Mouse (Mus musculus) kidney, embryonic 14.5 days (tissue): ENCODE data around the gene Tmem198. TPM values are rescaled to one million over a fixed set of nuclear protein-coding genes. Genes with fewer than 3 reads are reported as not detected.

Experiments
- ATAC-seq: fragments of 200-750 bp; cut with Nextera tagmentation; 2 replicates; pipeline ENCODE4 v1.8.0; 2017; ENCODE audit warnings: moderate number of reproducible peaks, mild to moderate bottlenecking, moderate TSS enrichment, moderate library complexity; ENCODE audit not compliant: low FRiP score, low TSS enrichment
- H3K27ac ChIP-seq: fragments of 300-500 bp; sonication (generic); 2 replicates; pipeline ENCODE4 v1.5.1; 2014; ENCODE audit warnings: low read depth, mild to moderate bottlenecking, low read length, moderate library complexity, mixed read lengths
- H3K27me3 ChIP-seq: fragments of 300-500 bp; sonication (generic); 2 replicates; pipeline ENCODE4 v1.6.1; 2014; ENCODE audit warnings: mild to moderate bottlenecking, low read length; ENCODE audit not compliant: control insufficient read depth, insufficient read depth
- H3K36me3 ChIP-seq: fragments of 300-500 bp; sonication (generic); 2 replicates; pipeline ENCODE4 v1.6.1; 2014; ENCODE audit warnings: low read length, mixed read lengths; ENCODE audit not compliant: control insufficient read depth, insufficient read depth
- H3K4me1 ChIP-seq: fragments of 300-500 bp; sonication (generic); 2 replicates; pipeline ENCODE4 v1.6.1; 2014; ENCODE audit warnings: low read length, mixed read lengths; ENCODE audit not compliant: control insufficient read depth, insufficient read depth
- H3K4me2 ChIP-seq: fragments of 300-500 bp; sonication (generic); replicated peaks from 2 replicates; pipeline ENCODE4 v1.6.1; 2014; ENCODE audit warnings: low read depth, mild to moderate bottlenecking, low read length
- H3K4me3 ChIP-seq: fragments of 300-500 bp; sonication (generic); 2 replicates; pipeline ENCODE4 v1.5.1; 2014; ENCODE audit warnings: mild to moderate bottlenecking, low read length
- H3K9ac ChIP-seq: fragments of 300-500 bp; sonication (generic); 2 replicates; pipeline ENCODE4 v1.6.1; 2014; ENCODE audit warnings: low read depth, mild to moderate bottlenecking, low read length, moderate library complexity
- H3K9me3 ChIP-seq: fragments of 300-500 bp; sonication (generic); 2 replicates; pipeline ENCODE4 v1.6.1; 2016; ENCODE audit warnings: low read length; ENCODE audit not compliant: control insufficient read depth
- WGBS: fragments of 180-500 bp; shearing (Covaris S2); extraction: QIAGEN DNeasy Blood & Tissue Kit; methylation state at CpG from one replicate; pipeline ENCODE4 v1.1.7; 2014; 5-methylcytosine and 5-hydroxymethylcytosine counted together
- polyA plus RNA-seq: library from polyadenylated mRNA; unstranded; fragments of >200 nt; fragmentation: Nextera tagmentation; extraction: Ambion mirVana; gene quantifications from 2 replicates; pipeline ENCODE4 v1.2.1, GENCODE M21; 2014

The Tmem198 gene
- polyA plus RNA-seq, 1 experiment from 2014 or later: 0.62 TPM

DNA sequence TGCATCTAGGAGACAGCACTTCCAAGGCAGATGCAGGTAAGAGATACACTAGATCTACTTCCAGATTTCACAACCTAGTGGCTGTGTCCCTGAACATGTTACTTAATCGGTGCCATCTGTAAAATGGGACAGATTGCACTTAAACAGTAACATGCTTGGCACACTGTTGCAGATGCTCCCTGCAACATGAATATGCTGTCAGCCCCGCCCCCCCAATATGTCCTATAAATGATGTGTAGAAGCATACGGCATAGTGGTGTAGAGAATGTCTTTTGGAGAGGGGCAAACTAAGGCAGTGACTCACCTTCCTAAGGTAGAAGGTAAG lies 1.4 kb upstream of the Tmem198 start:
- ATAC-seq: no peak

DNA sequence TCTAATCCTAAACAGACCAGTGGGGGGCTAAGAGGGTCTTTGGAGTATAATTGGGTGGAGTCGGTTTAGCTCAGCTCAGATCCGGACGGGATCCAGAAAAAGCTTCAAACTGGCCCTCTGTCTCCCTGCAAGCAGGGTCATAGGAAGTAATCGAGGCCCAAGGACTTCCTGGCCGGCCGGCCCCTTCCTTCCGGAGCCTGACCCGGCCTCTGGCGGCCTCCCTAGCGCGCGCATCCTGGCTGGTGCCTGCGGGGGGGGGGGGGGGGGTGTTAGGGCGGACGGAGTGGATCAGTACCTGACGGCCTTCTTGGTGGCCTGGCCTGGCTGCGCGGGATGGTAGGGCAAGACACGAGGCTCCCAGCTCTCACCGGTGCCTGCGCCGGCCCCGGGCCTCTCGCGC lies 835 bp upstream of the Tmem198 start:
- no peak for ATAC-seq
- H3K4me1 ChIP-seq: peaks cover 14% of the 10 kb centered on the region
- H3K4me3 ChIP-seq: peak overlapping the region; percentile 80
- H3K27ac ChIP-seq: peak overlapping the region; percentile 71
- H3K9ac ChIP-seq: peak overlapping the region; percentile 74
- H3K27me3 ChIP-seq: peaks cover 26% of the 10 kb centered on the region
- H3K9me3 ChIP-seq: no peaks in the 10 kb centered on the region
- WGBS: 1% methylated on average over 13 of the region's 25 CpGs
- H3K36me3 ChIP-seq: peaks cover 34% of the 10 kb centered on the region
- peak overlapping the region; percentile 84 for H3K4me2 ChIP-seq

More for the DNA sequence above, 1.4 kb upstream of the Tmem198 start:
- H3K9ac ChIP-seq: peak overlapping the region; percentile 74; the same call in 1 of the 2 replicates
- peaks cover 39% of the 10 kb centered on the region for H3K36me3 ChIP-seq
- peak overlapping the region; percentile 80 for H3K4me3 ChIP-seq
- H3K9me3 ChIP-seq: no peaks in the 10 kb centered on the region
- peaks cover 22% of the 10 kb centered on the region for H3K27me3 ChIP-seq
- peaks cover 14% of the 10 kb centered on the region for H3K4me1 ChIP-seq
- no peak overlapping the region for H3K27ac ChIP-seq
- peak overlapping the region; percentile 84 for H3K4me2 ChIP-seq
- WGBS: 53% methylated on average over 3 of the region's 3 CpGs

DNA sequence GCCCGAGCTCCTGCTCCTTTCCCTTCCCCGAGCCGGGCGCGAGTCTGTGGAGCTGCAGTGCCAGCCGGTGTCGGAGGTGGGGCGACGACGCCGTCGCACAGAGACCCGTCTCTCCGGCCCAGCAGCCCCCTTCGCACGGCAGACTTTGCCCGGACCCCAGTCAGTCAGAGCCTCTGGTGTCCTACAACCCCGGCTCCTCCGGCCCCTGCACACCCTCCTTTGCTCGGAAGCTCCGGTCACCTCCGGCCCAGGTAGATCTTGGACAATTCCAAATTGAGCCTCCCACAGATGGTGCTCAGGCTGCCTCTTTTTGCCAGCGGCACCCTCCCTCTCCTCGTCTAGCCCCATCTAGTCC lies 280 bp downstream of the Tmem198 start:
- peaks cover 14% of the 10 kb centered on the region for H3K4me1 ChIP-seq
- peak overlapping the region; percentile 84 for H3K4me2 ChIP-seq
- H3K27ac ChIP-seq: no peak overlapping the region
- peaks cover 23% of the 10 kb centered on the region for H3K36me3 ChIP-seq
- H3K9me3 ChIP-seq: no peaks in the 10 kb centered on the region
- no peak overlapping the region; the same call in 1 of the 2 replicates for H3K9ac ChIP-seq
- H3K4me3 ChIP-seq: peak overlapping the region; percentile 80
- no peak; the same call in 1 of the 2 replicates for ATAC-seq
- peaks cover 36% of the 10 kb centered on the region for H3K27me3 ChIP-seq
- WGBS: 2% methylated on average over 24 of the region's 24 CpGs

DNA sequence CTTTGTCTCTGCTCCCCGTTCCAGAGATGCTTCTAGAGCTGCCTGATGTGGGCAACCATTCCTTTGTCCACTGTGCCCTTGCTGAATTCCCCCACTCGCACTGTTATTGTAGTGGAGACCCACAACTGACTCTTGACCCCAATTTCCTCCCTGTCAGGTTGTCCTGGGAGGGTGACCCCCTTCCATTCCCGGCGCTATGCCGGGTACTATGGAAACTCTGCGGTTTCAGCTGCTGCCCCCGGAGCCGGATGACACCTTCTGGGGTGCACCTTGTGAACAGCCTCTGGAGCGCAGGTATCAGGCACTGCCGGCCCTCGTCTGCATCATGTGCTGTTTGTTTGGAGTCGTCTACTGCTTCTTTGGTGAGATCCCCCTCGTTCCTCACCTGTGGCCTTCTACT lies 704 bp downstream of the Tmem198 start:
- peak overlapping the region; percentile 84 for H3K4me2 ChIP-seq
- H3K27me3 ChIP-seq: peaks cover 40% of the 10 kb centered on the region
- peak overlapping the region; percentile 80 for H3K4me3 ChIP-seq
- peaks cover 14% of the 10 kb centered on the region for H3K4me1 ChIP-seq
- H3K9me3 ChIP-seq: no peaks in the 10 kb centered on the region
- no peak for ATAC-seq
- no peak overlapping the region; the same call in 1 of the 2 replicates for H3K9ac ChIP-seq
- WGBS: 14% methylated on average over 13 of the region's 13 CpGs
- H3K36me3 ChIP-seq: peaks cover 18% of the 10 kb centered on the region
- no peak overlapping the region for H3K27ac ChIP-seq

DNA sequence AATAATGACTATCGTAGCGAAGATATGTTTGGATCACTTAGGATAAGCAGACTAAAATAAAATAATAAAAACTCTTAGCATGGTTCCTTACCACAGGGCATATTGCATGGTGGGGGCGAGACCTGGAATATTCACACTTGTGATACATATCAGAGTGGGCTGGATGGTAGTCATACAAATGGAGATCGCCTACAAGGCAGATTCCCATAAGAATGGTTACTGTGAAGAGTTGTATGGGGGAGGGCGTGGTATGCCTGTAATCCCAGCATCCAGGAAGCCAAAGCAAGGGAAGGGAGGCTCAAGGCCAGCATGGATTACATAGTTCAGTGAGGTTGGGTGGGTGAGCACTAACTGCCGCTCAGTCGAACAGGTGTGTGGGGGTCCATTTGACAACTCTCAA lies 1.4 kb downstream of the Tmem198 start:
- H3K27me3 ChIP-seq: peaks cover 45% of the 10 kb centered on the region
- no peak for ATAC-seq
- H3K27ac ChIP-seq: no peak overlapping the region
- 85% methylated on average over 7 of the region's 7 CpGs for WGBS
- H3K36me3 ChIP-seq: peaks cover 11% of the 10 kb centered on the region
- H3K4me1 ChIP-seq: peaks cover 14% of the 10 kb centered on the region
- H3K9ac ChIP-seq: no peak overlapping the region
- H3K4me2 ChIP-seq: no peak overlapping the region
- no peak overlapping the region for H3K4me3 ChIP-seq
- H3K9me3 ChIP-seq: no peaks in the 10 kb centered on the region

DNA sequence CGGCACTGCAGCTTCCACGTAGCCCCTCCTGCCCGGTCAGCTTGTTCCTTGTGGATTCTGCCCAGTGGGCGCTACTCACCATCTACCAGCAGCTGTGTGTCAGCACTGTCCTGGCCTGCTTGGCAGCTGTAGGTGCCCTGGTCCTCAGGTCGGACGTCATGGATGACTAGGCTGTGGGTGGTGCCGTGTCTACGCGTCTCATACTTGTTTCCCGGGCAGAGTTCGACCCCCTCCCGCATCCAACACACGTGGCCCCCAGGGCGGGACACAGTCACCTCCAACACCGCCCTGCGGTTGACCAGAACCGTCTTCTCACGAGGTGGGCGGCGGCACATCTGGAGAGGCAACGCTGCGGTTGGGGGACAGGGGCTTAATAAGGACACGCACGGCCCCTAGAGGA lies 7.2 kb downstream of the Tmem198 start:
- H3K9me3 ChIP-seq: no peaks in the 10 kb centered on the region
- ATAC-seq: no peak
- H3K27me3 ChIP-seq: peaks cover 57% of the 10 kb centered on the region
- H3K9ac ChIP-seq: no peak overlapping the region
- H3K4me1 ChIP-seq: peaks cover 4% of the 10 kb centered on the region; the same call in 1 of the 2 replicates
- no peak overlapping the region for H3K27ac ChIP-seq
- H3K4me2 ChIP-seq: peak overlapping the region; percentile 82; the same call in 1 of the 2 replicates
- 5% methylated on average over 24 of the region's 24 CpGs for WGBS
- H3K36me3 ChIP-seq: peaks cover 18% of the 10 kb centered on the region
- peak overlapping the region; percentile 52; the same call in 1 of the 2 replicates for H3K4me3 ChIP-seq

DNA sequence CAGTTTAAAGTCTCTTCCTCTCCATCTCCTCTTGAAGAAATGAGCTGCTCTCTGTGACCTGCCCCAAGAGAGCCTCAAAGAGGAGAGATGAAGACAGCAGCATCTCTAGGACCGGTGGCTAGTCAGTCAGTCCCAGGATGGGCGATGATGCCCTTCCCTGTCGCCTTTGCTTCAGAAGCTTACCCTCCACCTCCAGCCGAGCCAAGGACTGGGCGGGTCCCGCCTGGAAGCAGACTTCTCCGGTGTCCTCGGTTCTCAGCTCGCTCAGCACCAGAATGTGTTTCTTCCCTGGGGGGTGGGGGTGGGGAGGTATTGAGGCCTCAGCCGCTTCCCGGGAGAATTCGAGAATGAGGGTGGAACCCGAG lies 7.7 kb downstream of the Tmem198 start:
- Histone ChIP-seq H3K9ac (peak overlapping the region; percentile 45), H3K4me2 (peak overlapping the region; percentile 82), H3K9me3 (no peaks in the 10 kb centered on the region), H3K4me1 (peaks cover 4% of the 10 kb centered on the region; the same call in 1 of the 2 replicates), H3K4me3 (peak overlapping the region; percentile 52), H3K36me3 (peaks cover 21% of the 10 kb centered on the region), H3K27ac (no peak overlapping the region), H3K27me3 (peaks cover 53% of the 10 kb centered on the region)
- WGBS: 3% methylated on average over 13 of the region's 13 CpGs
- ATAC-seq: peak; percentile 14

DNA sequence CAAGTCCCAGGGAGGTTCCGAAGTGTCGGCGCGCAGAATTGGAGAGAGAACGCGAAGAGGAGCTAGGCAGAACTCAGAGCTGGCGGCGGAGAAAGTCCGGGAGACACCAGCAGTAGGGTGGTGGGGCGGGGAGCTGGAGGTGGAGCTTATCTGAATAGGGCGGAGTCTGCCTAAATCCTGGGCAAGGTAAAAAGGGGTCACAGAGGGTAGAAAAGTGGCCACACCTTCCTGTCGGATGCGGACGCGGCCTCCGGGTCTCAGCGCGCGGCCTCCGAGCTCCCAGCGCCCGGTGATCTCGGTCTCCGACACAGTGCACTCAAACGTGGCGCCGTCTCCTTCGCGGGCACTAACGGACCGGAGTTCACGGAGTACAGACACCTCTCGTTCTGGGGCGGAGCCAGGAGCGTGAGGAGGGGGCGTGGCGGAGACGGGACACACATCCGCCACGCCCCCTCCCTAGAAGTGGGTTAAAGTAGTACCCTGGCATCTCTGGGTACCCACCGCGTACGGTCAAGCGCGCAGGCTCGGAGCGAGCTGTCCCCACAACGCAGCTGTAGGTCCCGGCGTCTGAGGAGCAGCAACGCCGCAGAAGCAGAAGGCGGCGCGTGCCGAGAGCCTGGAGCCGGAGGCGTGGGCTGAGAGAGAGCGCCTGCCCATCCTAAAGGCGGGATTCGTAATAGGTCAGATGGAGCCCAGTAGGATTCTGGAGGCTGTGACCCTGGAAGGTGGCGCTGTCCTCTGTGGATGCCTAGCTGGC lies 8.3 kb downstream of the Tmem198 start:
- H3K27me3 ChIP-seq: peaks cover 53% of the 10 kb centered on the region
- H3K4me2 ChIP-seq: peak overlapping the region; percentile 82
- under 1% methylated on average over 62 of the region's 62 CpGs for WGBS
- no peak overlapping the region for H3K27ac ChIP-seq
- H3K36me3 ChIP-seq: peaks cover 23% of the 10 kb centered on the region
- no peaks in the 10 kb centered on the region for H3K9me3 ChIP-seq
- peak; percentile 80 for ATAC-seq
- H3K4me1 ChIP-seq: peaks cover 4% of the 10 kb centered on the region; the same call in 1 of the 2 replicates
- H3K9ac ChIP-seq: peak overlapping the region; percentile 45
- peak overlapping the region; percentile 52 for H3K4me3 ChIP-seq

DNA sequence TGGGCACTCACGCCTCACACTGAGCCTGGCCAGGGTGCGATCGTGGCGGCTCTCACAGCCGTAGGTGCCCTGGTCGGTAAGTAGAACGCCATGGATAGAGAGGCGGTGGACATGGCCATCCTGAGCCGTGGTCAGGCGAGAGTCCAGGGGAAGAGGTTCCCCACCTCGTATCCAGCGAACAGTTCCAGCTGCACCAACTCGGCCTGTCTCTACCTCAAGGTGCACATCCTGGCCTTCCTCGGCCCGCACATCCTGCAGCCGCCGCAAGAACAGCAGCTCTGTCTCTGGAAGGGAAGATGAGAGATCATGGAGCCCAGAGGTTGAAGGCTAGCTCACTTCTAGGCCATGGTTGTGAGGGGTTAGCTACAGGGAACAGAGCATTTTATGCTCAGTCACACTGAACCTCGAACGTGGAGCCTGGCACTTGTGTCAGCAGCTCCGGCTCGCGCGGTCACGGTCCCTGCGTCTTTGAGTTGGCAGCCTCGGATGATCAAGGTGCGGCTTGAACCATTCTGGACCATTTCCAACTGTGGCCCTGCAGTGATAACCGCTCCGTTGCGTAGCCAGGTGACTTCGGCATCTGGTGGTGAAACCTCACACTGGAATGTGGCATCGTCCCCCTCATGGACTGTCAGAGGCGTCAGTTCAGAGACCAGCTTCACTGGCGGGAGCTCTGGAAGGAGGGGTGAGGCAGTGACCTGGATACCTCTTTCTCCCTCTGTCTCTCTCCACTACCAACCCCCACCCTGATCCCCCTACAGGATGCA lies 11.6 kb downstream of the Tmem198 start:
- Histone ChIP-seq H3K36me3 (peaks cover 27% of the 10 kb centered on the region), H3K4me2 (no peak overlapping the region), H3K27me3 (peaks cover 28% of the 10 kb centered on the region), H3K4me1 (peaks cover 4% of the 10 kb centered on the region; the same call in 1 of the 2 replicates), H3K27ac (no peak overlapping the region), H3K9me3 (no peaks in the 10 kb centered on the region), H3K4me3 (no peak overlapping the region), H3K9ac (no peak overlapping the region)
- WGBS: 90% methylated on average over 34 of the region's 34 CpGs
- no peak for ATAC-seq
